ENCODE assay signal across 7 mouse cellular contexts in genomic region chr4:32238921-32239748, GRCm38 (mm10). TPM values are rescaled to one million over a fixed set of nuclear protein-coding genes. Genes with fewer than 3 reads are reported as not detected.
DNase-seq lines count a peak whose midpoint lies in the region; ATAC-seq lines count a peak whose summit lies in the region.

No protein-coding gene starts in this region.

- H3K27me3 ChIP-seq in limb, embryonic 13.5 days: no peaks in the 10 kb centered on the region
- no peaks in the 10 kb centered on the region; the same call in 1 of the 2 replicates for H3K27me3 ChIP-seq in midbrain, embryonic 14.5 days (ENCODE audit: control insufficient read depth, insufficient read depth, low read length)

- H3K4me3 ChIP-seq in limb, embryonic 13.5 days: peak overlapping the region; percentile 90
- H3K4me3 ChIP-seq in midbrain, embryonic 14.5 days (replicated peaks; ENCODE audit: low read depth, low read length): peak overlapping the region; percentile 90

- peaks cover 69% of the 10 kb centered on the region for H3K4me1 ChIP-seq in limb, embryonic 13.5 days
- peaks cover 35% of the 10 kb centered on the region for H3K4me1 ChIP-seq in midbrain, embryonic 14.5 days (ENCODE audit: control insufficient read depth, insufficient read depth, low read length)

- 1% methylated on average over 63 of the region's 100 CpGs for WGBS in limb, embryonic 13.5 days
- under 1% methylated on average over 89 of the region's 100 CpGs for WGBS in midbrain, embryonic 14.5 days

- peak overlapping the region; percentile 89 for H3K9ac ChIP-seq in limb, embryonic 13.5 days
- H3K9ac ChIP-seq in midbrain, embryonic 14.5 days (replicated peaks; ENCODE audit: low read length): peak overlapping the region; percentile 96

- DNase-seq in adipocyte (ENCODE audit: low spot score): peak; percentile 58
- DNase-seq in cerebellum, postnatal 4 days (ENCODE audit: low spot score in 2 of 2): peak; percentile 36 to 66
- DNase-seq in gastrocnemius, postnatal 25 days: peak; percentile 79
- DNase-seq in midbrain, embryonic 14.5 days: peak; percentile 83
- peak; percentile 68 to 79 for DNase-seq in spleen, adult 18-20 months

- H3K4me2 ChIP-seq in limb, embryonic 13.5 days (replicated peaks): peak overlapping the region; percentile 82
- H3K4me2 ChIP-seq in midbrain, embryonic 14.5 days (ENCODE audit: low read length): peak overlapping the region; percentile 83

- no peaks in the 10 kb centered on the region for H3K9me3 ChIP-seq in limb, embryonic 13.5 days
- no peaks in the 10 kb centered on the region for H3K9me3 ChIP-seq in midbrain, embryonic 14.5 days (ENCODE audit: control insufficient read depth, low read length)

- ATAC-seq in inflammation-experienced regulatory T-cells, adult 6 months: peak; percentile 46
- ATAC-seq in limb, embryonic 13.5 days (ENCODE audit: low FRiP score, low read depth): peak; percentile 49
- ATAC-seq in midbrain, embryonic 14.5 days (ENCODE audit: low FRiP score, low TSS enrichment): peak; percentile 78

- no peaks in the 10 kb centered on the region; the same call in 1 of the 2 replicates for H3K36me3 ChIP-seq in limb, embryonic 13.5 days
- no peaks in the 10 kb centered on the region for H3K36me3 ChIP-seq in midbrain, embryonic 14.5 days (ENCODE audit: control insufficient read depth, insufficient read depth, low read length)

- H3K27ac ChIP-seq in limb, embryonic 13.5 days: peak overlapping the region; percentile 97
- peak overlapping the region; percentile 98 for H3K27ac ChIP-seq in midbrain, embryonic 14.5 days (replicated peaks; ENCODE audit: low read depth, low read length)

RNA-seq across cellular contexts. Expression of gene Bach2, which starts 0.5 kb away (rescaled TPM):
- total RNA-seq in gastrocnemius, postnatal 25 days (2021): 1 to 10 TPM; 2.9 to 3.0 TPM
- 10 to 100 TPM in 2 of 3 experiments, 1 to 10 TPM in 1; 1.9 to 18.4 (median 14.6) TPM for polyA plus RNA-seq in inflammation-experienced regulatory T-cells, adult 6 months (2017; shearing (Covaris generic))
- polyA plus RNA-seq in limb, embryonic 13.5 days (2015; fragmentation: Nextera tagmentation; extraction: Ambion mirVana): 9.2 and 12.2 TPM in 2 replicates
- 26.3 and 27.0 TPM in 2 replicates for polyA plus RNA-seq in midbrain, embryonic 14.5 days (2014; fragmentation: Nextera tagmentation; extraction: Ambion mirVana)

Comparison
In these comparisons a context has a peak if more than half of its experiments do, and no peak if none do; other contexts are left out.
1. Peak in every context shown above with its lines: DNase-seq, ATAC-seq, H3K4me3 ChIP-seq and H3K27ac ChIP-seq.